Mouse (Mus musculus) forebrain, embryonic 15.5 days (tissue): ENCODE measurements at regions not wholly inside any gene's neighbourhood (a gene's known extent, or its start where the extent isn't known, plus 50 kb on each side); places are given as distances from the start of the nearest gene placed in this dataset.

Experiments used
- ATAC-seq: fragments of 200-750 bp; cut with Nextera tagmentation; replicated peaks from 2 replicates; pipeline ENCODE4 v1.8.0; 2017; ENCODE audit warnings: mild to moderate bottlenecking, moderate TSS enrichment, moderate library complexity
- H3K27ac ChIP-seq: fragments of 300-500 bp; sonication (generic); replicated peaks from 2 replicates; pipeline ENCODE4 v1.5.1; 2015; ENCODE audit warnings: mild to moderate bottlenecking, inconsistent platforms
- H3K27me3 ChIP-seq: fragments of 300-500 bp; sonication (generic); 2 replicates; pipeline ENCODE4 v1.6.1; 2015; ENCODE audit warnings: inconsistent platforms
- H3K36me3 ChIP-seq: fragments of 300-500 bp; sonication (generic); 2 replicates; pipeline ENCODE4 v1.6.1; 2015; ENCODE audit warnings: mild to moderate bottlenecking, inconsistent platforms
- H3K4me1 ChIP-seq: fragments of 300-500 bp; sonication (generic); 2 replicates; pipeline ENCODE4 v1.6.1; 2015; ENCODE audit warnings: inconsistent platforms
- H3K4me2 ChIP-seq: fragments of 300-500 bp; sonication (generic); replicated peaks from 2 replicates; pipeline ENCODE4 v1.6.1; 2015; ENCODE audit warnings: mild to moderate bottlenecking, inconsistent platforms
- H3K4me3 ChIP-seq: fragments of 300-500 bp; sonication (generic); 2 replicates; pipeline ENCODE4 v1.5.1; 2015; ENCODE audit warnings: mild to moderate bottlenecking, inconsistent platforms
- H3K9ac ChIP-seq: fragments of 300-500 bp; sonication (generic); replicated peaks from 2 replicates; pipeline ENCODE4 v1.6.1; 2015; ENCODE audit warnings: mild to moderate bottlenecking, inconsistent platforms
- H3K9me3 ChIP-seq: fragments of 300-500 bp; sonication (generic); 2 replicates; pipeline ENCODE4 v1.6.1; 2016; ENCODE audit warnings: inconsistent platforms
- WGBS: fragments of 180-500 bp; shearing (Covaris S2); methylation state at CpG from one replicate; pipeline ENCODE4 v1.1.7; 2015; ENCODE audit warnings: mixed read lengths; 5-methylcytosine and 5-hydroxymethylcytosine counted together

GRCm38 (mm10) chr1:81661245-81661644 lies 571.7 kb upstream of the Gm9747 start:
- Histone ChIP-seq H3K27ac (no peak overlapping the region), H3K36me3 (no peaks in the 10 kb centered on the region), H3K27me3 (no peaks in the 10 kb centered on the region), H3K9ac (no peak overlapping the region), H3K4me2 (no peak overlapping the region), H3K4me1 (no peaks in the 10 kb centered on the region), H3K4me3 (no peak overlapping the region), H3K9me3 (no peaks in the 10 kb centered on the region)
- ATAC-seq: no peak
- WGBS: 76% methylated on average over 4 of the region's 4 CpGs

GRCm38 (mm10) chr1:81671142-81671541 lies 561.8 kb upstream of the Gm9747 start:
- no peak overlapping the region for H3K9ac ChIP-seq
- WGBS: 93% methylated on average over 2 of the region's 2 CpGs
- no peaks in the 10 kb centered on the region for H3K27me3 ChIP-seq
- H3K4me2 ChIP-seq: no peak overlapping the region
- H3K4me3 ChIP-seq: no peak overlapping the region
- H3K27ac ChIP-seq: no peak overlapping the region
- H3K36me3 ChIP-seq: no peaks in the 10 kb centered on the region
- ATAC-seq: no peak
- H3K4me1 ChIP-seq: no peaks in the 10 kb centered on the region
- H3K9me3 ChIP-seq: no peaks in the 10 kb centered on the region

GRCm38 (mm10) chr1:81671725-81672124 lies 561.2 kb upstream of the Gm9747 start:
- ATAC-seq: no peak
- Histone ChIP-seq H3K4me1 (no peaks in the 10 kb centered on the region), H3K9ac (no peak overlapping the region), H3K4me3 (no peak overlapping the region), H3K36me3 (no peaks in the 10 kb centered on the region), H3K27ac (no peak overlapping the region), H3K9me3 (no peaks in the 10 kb centered on the region), H3K4me2 (no peak overlapping the region), H3K27me3 (no peaks in the 10 kb centered on the region)
- 84% methylated on average over 3 of the region's 3 CpGs for WGBS

- Histone ChIP-seq H3K27me3 (no peaks in the 10 kb centered on the region), H3K4me1 (no peaks in the 10 kb centered on the region), H3K36me3 (no peaks in the 10 kb centered on the region), H3K9me3 (no peaks in the 10 kb centered on the region), H3K9ac (no peak overlapping the region), H3K4me2 (no peak overlapping the region), H3K4me3 (no peak overlapping the region), H3K27ac (no peak overlapping the region)
- no peak for ATAC-seq
- WGBS: 74% methylated on average over 5 of the region's 5 CpGs
These were observed 557.2 kb upstream of the Gm9747 start for GRCm38 (mm10) chr1:81675576-81676342.

GRCm38 (mm10) chr1:81677768-81678400 lies 555.0 kb upstream of the Gm9747 start:
- no peak overlapping the region for H3K27ac ChIP-seq
- no peaks in the 10 kb centered on the region for H3K4me1 ChIP-seq
- H3K27me3 ChIP-seq: no peaks in the 10 kb centered on the region
- H3K9me3 ChIP-seq: no peaks in the 10 kb centered on the region
- ATAC-seq: no peak
- H3K9ac ChIP-seq: no peak overlapping the region
- no peaks in the 10 kb centered on the region for H3K36me3 ChIP-seq
- H3K4me3 ChIP-seq: no peak overlapping the region
- WGBS: 58% methylated on average over 1 of the region's 1 CpGs
- no peak overlapping the region for H3K4me2 ChIP-seq

- ATAC-seq: no peak
- H3K9me3 ChIP-seq: no peaks in the 10 kb centered on the region
- no peaks in the 10 kb centered on the region for H3K36me3 ChIP-seq
- H3K4me1 ChIP-seq: no peaks in the 10 kb centered on the region
- H3K27ac ChIP-seq: no peak overlapping the region
- no peaks in the 10 kb centered on the region for H3K27me3 ChIP-seq
- H3K9ac ChIP-seq: no peak overlapping the region
- no peak overlapping the region for H3K4me3 ChIP-seq
- no peak overlapping the region for H3K4me2 ChIP-seq
These were observed 536.8 kb upstream of the Gm9747 start for GRCm38 (mm10) chr1:81696129-81696528.

- no peaks in the 10 kb centered on the region for H3K9me3 ChIP-seq
- no peak overlapping the region for H3K4me2 ChIP-seq
- 83% methylated on average over 4 of the region's 4 CpGs for WGBS
- no peak overlapping the region for H3K9ac ChIP-seq
- no peaks in the 10 kb centered on the region for H3K27me3 ChIP-seq
- ATAC-seq: no peak
- no peaks in the 10 kb centered on the region for H3K4me1 ChIP-seq
- no peak overlapping the region for H3K4me3 ChIP-seq
- no peaks in the 10 kb centered on the region for H3K36me3 ChIP-seq
- H3K27ac ChIP-seq: no peak overlapping the region
These were observed 523.7 kb upstream of the Gm9747 start for GRCm38 (mm10) chr1:81709169-81709568.

- H3K9ac ChIP-seq: no peak overlapping the region
- WGBS: 78% methylated on average over 6 of the region's 6 CpGs
- no peak overlapping the region for H3K4me3 ChIP-seq
- H3K27me3 ChIP-seq: no peaks in the 10 kb centered on the region
- H3K4me2 ChIP-seq: no peak overlapping the region
- no peaks in the 10 kb centered on the region for H3K9me3 ChIP-seq
- no peak overlapping the region for H3K27ac ChIP-seq
- H3K36me3 ChIP-seq: no peaks in the 10 kb centered on the region
- ATAC-seq: no peak
- no peaks in the 10 kb centered on the region for H3K4me1 ChIP-seq
These were observed 515.8 kb upstream of the Gm9747 start for GRCm38 (mm10) chr1:81717091-81717490.

- no peaks in the 10 kb centered on the region for H3K9me3 ChIP-seq
- H3K4me3 ChIP-seq: no peak overlapping the region
- no peak overlapping the region for H3K4me2 ChIP-seq
- H3K27me3 ChIP-seq: no peaks in the 10 kb centered on the region
- no peak for ATAC-seq
- no peak overlapping the region for H3K9ac ChIP-seq
- H3K4me1 ChIP-seq: no peaks in the 10 kb centered on the region
- no peaks in the 10 kb centered on the region for H3K36me3 ChIP-seq
- no peak overlapping the region for H3K27ac ChIP-seq
These were observed 514.7 kb upstream of the Gm9747 start for GRCm38 (mm10) chr1:81718233-81718632.

- H3K4me3 ChIP-seq: no peak overlapping the region
- no peak overlapping the region for H3K27ac ChIP-seq
- H3K4me1 ChIP-seq: no peaks in the 10 kb centered on the region
- H3K9ac ChIP-seq: no peak overlapping the region
- no peaks in the 10 kb centered on the region for H3K36me3 ChIP-seq
- no peak for ATAC-seq
- H3K27me3 ChIP-seq: no peaks in the 10 kb centered on the region
- no peak overlapping the region for H3K4me2 ChIP-seq
- WGBS: 89% methylated on average over 2 of the region's 2 CpGs
- no peaks in the 10 kb centered on the region for H3K9me3 ChIP-seq
These were observed 508.1 kb upstream of the Gm9747 start for GRCm38 (mm10) chr1:81724859-81725258.

- Histone ChIP-seq H3K9ac (no peak overlapping the region), H3K4me3 (no peak overlapping the region), H3K4me1 (no peaks in the 10 kb centered on the region), H3K9me3 (no peaks in the 10 kb centered on the region), H3K27ac (no peak overlapping the region), H3K27me3 (no peaks in the 10 kb centered on the region), H3K36me3 (no peaks in the 10 kb centered on the region), H3K4me2 (no peak overlapping the region)
- 93% methylated on average over 2 of the region's 2 CpGs for WGBS
- no peak for ATAC-seq
These were observed 506.4 kb upstream of the Gm9747 start for GRCm38 (mm10) chr1:81726268-81727132.

GRCm38 (mm10) chr1:81737111-81737833 lies 495.6 kb upstream of the Gm9747 start:
- no peak for ATAC-seq
- H3K36me3 ChIP-seq: no peaks in the 10 kb centered on the region
- H3K9ac ChIP-seq: no peak overlapping the region
- H3K27me3 ChIP-seq: no peaks in the 10 kb centered on the region
- H3K27ac ChIP-seq: no peak overlapping the region
- H3K4me3 ChIP-seq: no peak overlapping the region
- WGBS: 83% methylated on average over 6 of the region's 6 CpGs
- H3K9me3 ChIP-seq: no peaks in the 10 kb centered on the region
- peaks cover 7% of the 10 kb centered on the region; the same call in 1 of the 2 replicates for H3K4me1 ChIP-seq
- H3K4me2 ChIP-seq: no peak overlapping the region
